Mouse (Mus musculus) left cerebral cortex, postnatal 36 days (tissue): ENCODE measurements around the gene Ptgr2. TPM values are rescaled to one million over a fixed set of nuclear protein-coding genes. Genes with fewer than 3 reads are reported as not detected.
"Not testable (repeated sequence)": the region's sequence is repeated elsewhere in the genome, so short reads cannot be mapped to it uniquely, and the experiment has no call there.

ENCODE experiments used
- DNase-seq, 2 experiments: peaks; one replicate each; pipeline ENCODE4 v3.0.0; 2021 to 2022; ENCODE audit warnings: low spot score in 2 of 2, mixed read lengths in 1 of 2
- intact Hi-C: fragments of 180-260 bp; cut with DNase I; formaldehyde crosslinking; loops from one replicate; pipeline ENCODE4 v1.15.1; 2025
- total RNA-seq, 2 experiments: library from RNA; stranded (reverse); gene quantifications; 2 replicates each; pipeline ENCODE4 v1.2.3; 2021

The Ptgr2 gene
- total RNA-seq, 2 experiments from 2014 or later = 34.5 to 39.6 TPM

DNA sequence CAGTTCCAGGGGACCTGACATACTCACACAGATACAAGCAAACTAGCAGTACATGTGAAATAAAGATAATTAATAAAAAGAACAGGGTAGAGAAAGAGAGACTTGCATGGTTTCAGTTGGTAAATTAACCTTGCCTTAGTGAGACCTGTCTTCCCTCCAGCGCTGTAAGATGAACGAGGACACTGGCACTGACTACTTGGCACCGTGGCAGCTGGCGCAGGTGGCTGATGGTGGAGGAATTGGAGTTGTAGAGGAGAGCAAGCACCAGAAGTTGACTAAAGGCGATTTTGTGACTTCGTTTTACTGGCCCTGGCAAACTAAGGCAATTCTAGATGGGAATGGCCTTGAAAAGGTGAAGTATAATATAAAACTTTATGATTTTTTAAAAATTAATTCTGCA is 12.8 kb downstream of the Ptgr2 start:
- intact Hi-C loops = no loop called here
- no peak for DNase-seq

DNA sequence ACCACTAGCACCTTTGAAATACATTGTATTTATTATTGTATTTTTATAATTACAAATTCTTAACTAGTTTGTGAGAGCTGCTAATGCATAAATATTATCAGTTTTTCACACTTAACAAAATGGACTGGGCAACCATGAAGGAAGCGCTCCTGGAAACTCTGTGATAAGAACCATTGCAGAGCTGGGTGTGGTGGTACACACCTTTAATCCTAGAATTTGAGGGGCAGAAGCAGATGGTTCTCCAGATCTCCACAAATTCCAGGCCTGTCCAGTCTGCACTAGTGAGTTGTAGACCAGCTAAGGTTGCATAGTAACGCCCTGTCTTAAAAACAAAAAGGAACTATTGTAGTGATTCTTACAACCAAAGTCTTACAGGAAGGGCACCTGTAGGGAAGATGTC is 14.2 kb downstream of the Ptgr2 start:
- no peak for DNase-seq
- intact Hi-C loops = no loop called here

DNA sequence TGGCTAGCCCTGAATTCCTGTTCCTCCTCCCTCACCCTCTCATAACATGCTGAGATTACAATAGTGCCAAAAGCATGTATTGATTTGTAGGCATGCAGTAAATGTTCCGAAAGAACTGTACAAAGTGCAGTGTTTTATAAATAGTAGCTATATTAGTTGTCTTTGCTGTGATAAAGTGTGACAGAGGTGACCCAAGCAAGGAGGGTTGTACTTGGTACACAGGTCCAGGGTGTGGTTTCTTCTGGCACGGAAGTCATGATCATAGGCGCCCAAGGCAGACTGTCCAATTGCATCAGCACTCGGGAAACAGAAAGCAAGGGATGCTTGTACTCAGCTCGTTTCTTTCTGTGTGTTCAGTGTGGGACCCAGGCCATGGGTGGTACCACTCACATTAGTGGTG is 19.1 kb downstream of the Ptgr2 start:
- intact Hi-C loops = no loop called here
- no peak for DNase-seq

DNA sequence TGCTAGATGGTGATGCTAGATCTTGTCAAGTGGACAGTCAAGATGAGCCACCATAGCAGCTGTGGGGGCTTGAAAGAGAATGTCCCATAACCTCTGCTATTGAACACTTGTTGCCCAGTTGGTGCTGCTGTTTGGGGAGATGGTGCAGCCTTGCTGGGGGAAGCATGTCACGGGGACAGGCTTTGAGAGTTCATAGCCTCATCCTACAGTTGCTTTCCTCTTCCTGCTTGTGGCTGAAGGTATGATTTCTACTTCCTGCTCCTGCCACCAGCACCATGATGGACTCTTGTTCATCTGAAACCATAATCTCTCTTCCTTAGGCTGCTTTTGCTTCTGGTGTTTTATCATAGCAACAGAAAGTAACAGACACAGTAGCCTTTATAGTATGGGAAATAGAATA is 19.5 kb downstream of the Ptgr2 start:
- no peak for DNase-seq
- intact Hi-C loops = no loop called here

DNA sequence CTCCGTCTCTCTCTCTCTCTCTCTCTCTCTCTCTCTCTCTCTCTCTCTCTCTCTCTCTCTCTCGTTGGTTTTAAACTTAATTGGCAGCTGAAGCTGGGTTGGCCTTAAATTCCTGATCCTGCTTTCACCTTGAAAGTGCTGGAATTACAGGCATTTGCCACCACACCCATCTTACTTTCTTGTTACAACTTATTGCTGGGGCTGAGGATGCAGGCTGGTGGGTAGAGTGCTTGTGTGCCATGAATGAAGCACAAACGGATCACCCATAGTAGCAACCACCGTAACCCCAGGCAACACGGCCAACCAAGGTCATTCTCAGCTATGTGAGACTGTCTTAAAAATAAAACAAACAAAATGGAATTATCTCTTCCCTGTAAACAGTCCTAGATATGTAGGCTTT is 26.3 kb downstream of the Ptgr2 start:
- no peak for DNase-seq
- intact Hi-C loops = loop anchor here (10.0 kb wide), 1 partner anchor 147 kb away; no protein-coding TSS in a partner anchor

DNA sequence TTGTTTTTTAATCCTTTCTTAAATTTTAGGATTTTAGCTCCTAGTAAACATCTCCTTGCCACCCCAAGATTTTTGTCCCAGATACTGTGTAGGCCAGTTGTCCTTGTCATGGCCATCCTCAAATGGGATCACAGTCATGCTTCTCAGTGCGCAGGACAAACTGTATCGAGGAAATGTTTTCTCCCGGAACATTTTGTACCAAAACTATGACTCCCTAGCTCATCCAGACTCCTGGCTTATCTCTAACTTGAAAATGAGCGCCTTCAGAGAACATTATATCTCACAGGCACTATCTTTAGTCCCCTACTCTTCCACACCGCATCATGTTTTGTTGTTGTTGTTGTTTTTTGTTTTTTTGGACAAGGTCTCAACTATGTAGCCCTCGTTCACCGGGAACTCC is 31.0 kb downstream of the Ptgr2 start:
- intact Hi-C loops = loop anchor here (10.0 kb wide), 1 partner anchor 151 kb away; no protein-coding TSS in a partner anchor

DNA sequence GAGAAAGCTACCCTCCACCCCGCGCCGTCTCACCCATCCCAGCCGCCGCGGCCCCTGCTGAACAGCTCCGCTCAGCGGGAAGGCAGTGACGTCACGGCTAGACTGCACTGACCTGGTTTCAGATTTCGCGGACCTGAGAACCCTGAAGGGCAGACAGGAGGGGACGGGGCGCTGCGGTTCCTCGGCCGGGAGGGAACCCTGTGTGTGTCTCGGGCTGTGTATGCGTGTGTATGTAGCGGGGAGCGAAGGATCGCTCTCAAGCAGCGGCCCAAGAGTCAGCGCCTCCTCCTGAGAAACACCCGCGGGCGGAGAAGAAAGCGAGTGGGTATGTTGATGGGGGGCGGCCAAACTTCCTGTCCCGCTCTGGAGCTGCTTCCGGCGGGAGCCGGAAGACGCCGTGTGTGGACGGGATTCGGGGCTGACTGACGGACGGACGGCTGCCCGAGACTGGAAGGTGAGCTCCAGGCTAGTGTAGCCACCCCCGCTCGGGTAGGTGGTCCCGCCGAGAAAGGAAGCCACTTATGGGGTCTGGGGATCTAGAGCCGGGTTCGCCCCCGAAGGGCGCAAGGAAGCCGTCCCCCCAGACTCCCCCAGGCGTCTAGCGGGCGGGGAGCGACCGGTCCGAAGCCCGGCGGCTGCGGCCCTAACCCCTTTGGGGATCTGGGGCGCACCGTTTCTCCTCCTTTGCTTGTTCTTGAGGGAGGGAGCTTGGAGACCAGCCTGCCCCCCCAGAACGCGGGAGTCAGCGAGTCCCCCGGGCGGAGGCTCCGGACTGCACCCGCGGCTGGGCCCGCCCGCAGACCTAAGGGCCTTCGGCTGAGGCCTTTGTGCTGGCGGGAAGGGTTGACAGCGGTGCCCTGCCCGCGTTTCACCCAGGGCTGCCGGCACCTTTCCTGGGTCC is 31.9 kb downstream of the Ptgr2 start, which contains the start of gene Zfp410:
Gene Zfp410 (plus strand): TSS at position 132 of the 901 bp plus-strand sequence.
- intact Hi-C loops = loop anchor here (10.0 kb wide), 1 partner anchor 152 kb away; no protein-coding TSS in a partner anchor
- peak; percentile 83 to 87 for DNase-seq

More for the DNA sequence above, 31.0 kb downstream of the Ptgr2 start:
- no peak for DNase-seq

DNA sequence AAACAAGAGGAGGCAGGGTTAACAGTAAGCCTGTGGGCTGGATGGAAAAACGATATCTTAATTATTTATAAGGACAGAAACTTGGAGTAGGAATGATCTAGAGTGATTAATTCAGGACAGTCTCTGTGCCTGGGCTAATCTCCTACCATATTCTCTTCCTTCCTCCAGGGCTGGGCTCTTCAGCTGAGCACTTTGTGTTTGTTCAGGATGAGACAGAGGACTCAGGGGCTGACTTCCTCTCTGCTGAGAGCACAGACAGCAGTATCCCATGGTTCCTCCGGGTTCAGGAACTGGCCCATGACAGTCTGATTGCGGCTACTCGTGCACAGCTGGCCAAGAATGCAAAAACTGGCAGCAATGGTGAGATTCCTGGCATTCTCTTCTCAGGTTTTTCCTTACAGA is 42.1 kb downstream of the Ptgr2 start:
- intact Hi-C loops = no loop called here
- DNase-seq = no peak

DNA sequence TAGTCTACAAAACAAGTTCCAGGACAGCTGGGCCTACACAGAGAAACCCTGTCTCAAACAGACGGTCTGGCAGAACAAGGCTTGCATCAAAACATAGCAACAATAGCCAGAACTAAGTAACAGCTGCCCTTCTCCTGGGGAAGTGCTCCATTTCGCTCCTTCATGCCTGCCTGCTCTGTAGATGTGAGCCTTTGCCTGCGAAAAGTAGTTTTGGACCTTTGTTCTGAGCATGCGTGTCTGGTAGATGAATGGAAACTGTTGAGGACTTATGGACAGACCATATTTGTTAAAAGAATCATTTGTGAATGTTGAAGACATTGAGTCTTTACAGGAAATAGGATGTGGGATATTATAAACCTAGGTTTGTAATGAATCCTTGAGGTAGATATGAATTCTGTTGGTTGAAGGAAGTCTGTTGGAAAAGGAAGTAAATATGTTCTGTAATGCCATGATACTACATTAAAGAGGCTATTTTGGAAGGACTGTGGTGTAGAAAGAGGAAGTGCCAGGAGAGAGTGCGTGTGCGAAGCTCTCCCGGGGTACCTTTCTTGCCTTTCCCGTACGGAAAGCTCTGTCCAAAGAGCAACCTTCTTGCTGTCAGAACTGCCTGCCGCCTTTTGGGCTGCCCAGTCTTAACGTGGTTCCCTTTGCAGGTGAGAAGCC is 52.1 kb downstream of the Ptgr2 start:
- intact Hi-C loops = no loop called here
- DNase-seq = no peak

DNA sequence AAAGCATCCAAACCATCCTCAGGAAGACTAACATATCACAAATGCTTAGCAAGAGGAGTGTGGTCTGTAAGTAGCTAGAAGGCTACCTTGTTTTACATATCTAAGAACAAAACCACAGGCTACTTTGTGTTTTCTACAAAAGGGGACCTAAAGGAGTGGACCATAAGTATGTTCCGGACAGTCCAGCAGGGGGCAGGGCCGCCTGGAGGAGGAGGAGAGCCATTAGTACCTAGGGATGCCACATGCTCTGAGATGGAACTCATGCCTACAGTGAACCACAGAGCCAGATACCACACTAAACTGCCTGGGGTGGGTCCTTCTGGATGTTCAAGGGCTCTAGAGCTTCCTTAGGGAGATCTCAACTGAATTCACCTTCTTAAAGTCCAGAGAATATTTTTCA is 62.2 kb downstream of the Ptgr2 start:
- intact Hi-C loops = no loop called here
- DNase-seq = no peak

DNA sequence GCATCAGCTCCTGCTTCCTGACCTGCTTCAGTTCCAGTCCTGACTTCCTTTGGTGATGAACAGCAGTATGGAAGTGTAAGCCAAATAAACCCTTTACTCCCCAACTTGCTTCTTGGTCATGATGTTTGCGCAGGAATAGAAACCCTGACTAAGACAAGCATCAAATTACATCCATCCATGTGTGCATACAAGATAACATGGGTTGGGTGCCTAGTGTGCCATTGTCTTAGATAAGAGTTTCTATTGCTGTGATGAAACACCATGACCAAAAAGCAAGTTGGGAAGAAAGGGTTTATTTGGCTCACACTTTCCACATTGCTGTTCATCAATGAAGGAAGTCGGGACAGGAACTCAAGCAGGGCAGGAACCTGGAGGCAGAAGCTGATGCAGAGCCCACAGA is 73.7 kb downstream of the Ptgr2 start:
- intact Hi-C loops, DNase-seq: not testable (repeated sequence)

DNA sequence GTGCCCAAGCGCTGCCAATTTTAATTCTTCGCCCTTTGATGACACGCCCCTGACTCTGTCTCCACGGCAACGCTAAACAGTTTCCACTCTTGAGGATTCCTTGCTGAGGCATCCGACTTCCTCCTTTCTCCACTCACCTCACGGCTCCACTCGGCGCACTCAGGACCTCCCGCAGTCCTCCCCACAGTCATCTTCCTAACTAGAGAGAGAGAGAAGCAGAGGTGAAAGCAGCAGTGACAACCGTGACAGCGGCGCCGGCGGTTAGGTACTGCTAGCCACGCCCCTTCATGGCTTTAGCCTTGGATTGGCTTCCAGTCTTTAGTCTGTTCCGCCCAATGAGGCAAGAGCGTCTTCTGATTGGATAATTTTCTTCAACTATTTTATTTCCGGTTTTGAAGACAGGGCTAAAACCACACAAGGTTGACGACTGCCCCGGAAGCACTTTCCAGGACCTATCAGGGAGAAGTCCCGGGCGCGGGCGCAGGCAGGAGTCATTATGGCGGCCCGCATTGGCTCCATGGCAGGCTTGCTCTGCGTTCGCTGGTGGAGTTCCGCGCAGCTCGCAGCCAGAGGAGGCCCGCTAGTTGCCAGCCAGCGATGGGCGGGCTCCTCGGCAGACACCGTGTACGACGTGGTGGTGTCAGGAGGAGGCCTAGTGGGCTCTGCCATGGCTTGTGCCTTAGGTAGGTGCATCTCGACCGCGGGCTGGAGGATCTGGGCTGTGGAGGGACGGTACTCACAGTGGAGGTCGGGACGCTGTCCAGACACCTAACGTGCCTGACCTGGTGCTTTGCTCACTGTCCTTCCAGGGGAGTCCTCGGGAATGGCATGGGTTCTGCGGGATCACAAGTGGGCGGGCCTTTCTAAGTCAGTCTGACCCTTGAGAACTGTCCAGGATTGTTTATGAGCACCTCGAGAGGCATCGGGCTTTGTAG is 76.8 kb downstream of the Ptgr2 start, which contains the start of the genes Coq6 and Fam161b:
Gene Coq6 (plus strand): TSS at position 103 of the 935 bp plus-strand sequence.
Gene Fam161b (minus strand): TSS at position 279 of the 935 bp plus-strand sequence.
- peak; percentile 93 to 94 for DNase-seq
- intact Hi-C loops = no loop called here

DNA sequence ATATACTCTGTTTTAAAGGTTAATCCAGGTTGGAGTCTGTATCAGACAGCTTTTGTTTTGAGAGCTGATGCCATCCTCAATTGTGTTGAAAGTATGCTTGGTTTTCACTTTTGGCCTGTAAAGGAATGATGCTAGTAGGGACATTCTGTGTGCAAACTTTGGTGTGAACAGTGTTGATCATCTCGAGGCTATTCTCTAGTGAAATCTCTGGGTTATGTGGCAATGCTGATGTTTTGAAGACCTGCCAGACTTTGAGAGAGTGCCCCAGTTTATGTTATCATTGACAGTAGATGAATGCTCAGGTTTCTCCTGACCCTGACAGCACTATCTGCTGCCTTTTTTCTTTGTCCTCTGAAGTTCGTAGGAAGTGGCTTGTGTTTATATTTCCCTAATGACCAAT is 77.8 kb downstream of the Ptgr2 start:
- DNase-seq = no peak
- intact Hi-C loops = no loop called here

DNA sequence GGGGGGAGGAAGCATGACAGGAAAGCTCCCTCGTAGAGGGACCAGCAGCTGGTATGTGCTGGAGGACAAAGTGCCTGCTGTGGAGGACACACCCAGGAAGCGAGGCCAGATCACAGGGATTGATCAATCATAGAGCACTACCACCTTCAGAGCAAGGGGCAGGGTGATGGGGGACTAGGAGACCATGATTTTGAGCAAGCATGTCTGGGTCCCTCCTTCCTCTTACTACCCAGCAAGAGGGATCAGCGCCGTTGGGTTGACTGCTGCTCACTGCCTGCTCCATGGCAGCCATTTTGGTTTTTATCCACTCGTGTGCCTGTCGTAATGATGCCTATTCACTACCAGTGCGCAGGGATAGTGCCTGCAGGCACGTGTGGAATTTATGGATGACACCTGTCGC is 79.3 kb downstream of the Ptgr2 start:
- DNase-seq = no peak
- intact Hi-C loops = no loop called here

DNA sequence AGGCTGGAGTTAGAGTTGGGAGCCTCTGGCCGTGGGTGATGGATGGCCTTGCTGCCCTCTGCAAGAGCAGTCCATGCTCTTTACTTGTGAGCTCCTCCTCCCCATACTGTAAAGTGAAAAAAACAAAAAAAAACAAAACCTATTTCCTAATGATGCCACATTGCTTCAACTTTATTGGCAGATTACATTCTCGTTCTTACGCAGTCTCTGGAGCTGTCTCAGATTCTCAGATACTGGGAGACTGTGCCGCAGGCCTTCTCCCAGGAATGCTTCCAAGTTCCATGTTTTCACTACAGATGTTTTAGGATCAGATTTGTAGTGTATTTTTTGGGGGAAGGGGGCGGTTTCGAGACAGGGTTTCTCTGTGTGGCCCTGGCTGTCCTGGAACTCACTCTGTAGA is 80.1 kb downstream of the Ptgr2 start:
- intact Hi-C loops = no loop called here
- no peak for DNase-seq

Other genes starting within 250 kb of the Ptgr2 start
- gene Acot4, start 246.9 kb upstream of the Ptgr2 start, total RNA-seq = 1 to 10 TPM; 2.1 to 2.8 TPM
- not detected for gene Gm49366, start 246.3 kb upstream of the Ptgr2 start, total RNA-seq
- gene Acot3, start 233.1 kb upstream of the Ptgr2 start, total RNA-seq = 1 to 10 TPM; 3.2 to 3.6 TPM
- 1 to 10 TPM; 4.9 to 6.2 TPM for gene Acot5, start 215.9 kb upstream of the Ptgr2 start, total RNA-seq
- gene Acot6, start 184.6 kb upstream of the Ptgr2 start, total RNA-seq = 1 to 10 TPM; 3.6 to 3.7 TPM
- 100 to 1,000 TPM in 1 of 2 experiments, 10 to 100 TPM in 1; 86.7 to 102 TPM for gene Dnal1, start 170.9 kb upstream of the Ptgr2 start, total RNA-seq
- 1 to 10 TPM; 3.6 to 6.0 TPM for gene Pnma1, start 136.7 kb upstream of the Ptgr2 start, total RNA-seq
- gene Elmsan1, start 66.4 kb upstream of the Ptgr2 start, total RNA-seq = 10 to 100 TPM; 17.2 to 18.5 TPM
- gene Zfp410, start 31.6 kb downstream of the Ptgr2 start, total RNA-seq = 10 to 100 TPM; 30.7 to 39.5 TPM
- gene Coq6, start 76.4 kb downstream of the Ptgr2 start, total RNA-seq = 10 to 100 TPM; 25.1 to 29.4 TPM
- gene Fam161b, start 76.6 kb downstream of the Ptgr2 start, total RNA-seq = 10 to 100 TPM; 11.7 to 13.2 TPM
- gene Entpd5, start 123.8 kb downstream of the Ptgr2 start, total RNA-seq = 10 to 100 TPM; 24.0 to 25.4 TPM
- 1 to 10 TPM; 4.6 to 9.0 TPM for gene Bbof1, start 123.8 kb downstream of the Ptgr2 start, total RNA-seq
- gene Rnf113a2, start 132.0 kb downstream of the Ptgr2 start, total RNA-seq = 10 to 100 TPM; 11.4 to 13.3 TPM
- 10 to 100 TPM; 44.3 to 49.7 TPM for gene Aldh6a1, start 165.8 kb downstream of the Ptgr2 start, total RNA-seq
- 10 to 100 TPM; 21.3 to 24.6 TPM for gene Lin52, start 166.2 kb downstream of the Ptgr2 start, total RNA-seq